In the genomic region with DNA sequence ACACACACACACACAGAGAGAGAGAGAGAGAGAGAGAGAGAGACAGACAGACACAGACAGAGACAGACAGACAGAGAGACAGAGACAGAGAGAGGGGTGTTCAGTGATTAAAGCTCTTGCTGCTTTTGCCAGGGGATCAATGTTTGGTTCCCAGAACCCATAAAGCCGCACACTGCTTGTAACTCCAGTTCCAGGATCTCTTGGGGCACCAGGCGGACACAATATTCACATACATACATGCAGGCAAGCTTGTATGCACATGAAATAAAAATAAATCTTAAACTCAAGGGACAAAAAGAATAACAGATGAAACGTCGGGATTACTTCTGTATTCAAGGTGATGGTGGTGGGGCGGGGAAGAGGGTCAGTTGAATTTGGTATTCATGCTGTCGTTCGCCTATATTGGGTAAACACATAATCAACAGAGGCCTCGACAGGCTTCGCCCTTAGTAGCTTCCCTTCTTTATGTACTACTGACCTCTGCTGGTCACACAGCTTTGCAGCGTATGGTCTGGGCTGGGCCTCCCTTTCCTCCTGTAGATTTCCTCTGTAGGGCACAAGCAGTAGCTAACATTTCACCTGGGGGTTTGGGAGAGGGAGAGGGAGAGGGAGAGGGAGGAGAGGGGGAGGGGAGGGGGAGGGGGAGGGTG, we compare ENCODE assay signal across 9 mouse cellular contexts. TPM values are rescaled to one million over a fixed set of nuclear protein-coding genes. Genes with fewer than 3 reads are reported as not detected.
A peak's percentile ranks its signal among the peaks of the same experiment; 100 is the strongest.
DNase-seq lines count a peak whose midpoint lies in the region; ATAC-seq and TF ChIP-seq lines count a peak whose summit lies in the region.
"Had no signal": no experiment of that assay in that cellular context is flagged by ENCODE, and none has a peak within 500 bp of the region (broad histone marks: within the 10 kb centered on the region; RNA-seq: fewer than 3 reads in every experiment).

No protein-coding gene starts in this region.

- no peak overlapping the region for H3K27ac ChIP-seq in heart, embryonic 13.5 days (replicated peaks)
- H3K27ac ChIP-seq in kidney, postnatal 0 days, result no peak overlapping the region
- H3K27ac ChIP-seq in liver, adult 2 months (replicated peaks; ENCODE audit: insufficient read depth, low read depth, low read length), result no peak overlapping the region
- H3K27ac ChIP-seq in stomach, embryonic 15.5 days, result no peak overlapping the region

- no peaks in the 10 kb centered on the region for H3K9me3 ChIP-seq in heart, embryonic 13.5 days
- H3K9me3 ChIP-seq in kidney, postnatal 0 days (replicated peaks; ENCODE audit: low read length), result no peaks in the 10 kb centered on the region
- no peaks in the 10 kb centered on the region for H3K9me3 ChIP-seq in stomach, embryonic 15.5 days

- peak; percentile 63; the same call in 1 of the 2 replicates for ATAC-seq in erythroid progenitor cell, adult 5-6 weeks (replicated peaks; ENCODE audit: low FRiP score, poor library complexity, severe bottlenecking)
- ATAC-seq in heart, embryonic 13.5 days (ENCODE audit: extremely low read depth, insufficient number of reproducible peaks, low FRiP score, low TSS enrichment), result peak; percentile 82
- ATAC-seq in kidney, postnatal 0 days (replicated peaks; ENCODE audit: low FRiP score, low read depth), result peak; percentile 97
- ATAC-seq in stomach, embryonic 15.5 days (ENCODE audit: insufficient read depth, low FRiP score, low read depth), result peak; percentile 91

- peak overlapping the region; percentile 74 for H3K4me2 ChIP-seq in heart, embryonic 13.5 days
- peak overlapping the region; percentile 66; the same call in 1 of the 2 replicates for H3K4me2 ChIP-seq in kidney, postnatal 0 days (ENCODE audit: low read length)
- no peak overlapping the region; the same call in 1 of the 2 replicates for H3K4me2 ChIP-seq in stomach, embryonic 15.5 days

- TF ChIP-seq CTCF in brain, embryonic 14.5 days (IDR thresholded peaks at IDR 0.05; ENCODE audit: borderline replicate concordance, extremely low read depth, insufficient read depth, insufficient read length), result peak; percentile 87; the same call in 1 of the 2 replicates
- TF ChIP-seq CTCF in kidney, postnatal 0 days (IDR thresholded peaks at IDR 0.05; ENCODE audit: low read depth), result peak; percentile 94
- peak; percentile 81 for TF ChIP-seq CTCF in liver, adult 2 months (IDR thresholded peaks at IDR 0.05; ENCODE audit: low read depth, low read length)

- peak overlapping the region; percentile 78 for H3K9ac ChIP-seq in heart, embryonic 13.5 days
- no peak overlapping the region for H3K9ac ChIP-seq in kidney, postnatal 0 days (ENCODE audit: low read depth, low read length)
- no peak overlapping the region for H3K9ac ChIP-seq in liver, adult 2 months (ENCODE audit: low read depth, low read length)
- no peak overlapping the region for H3K9ac ChIP-seq in stomach, embryonic 15.5 days

- H3K36me3 ChIP-seq in heart, embryonic 13.5 days, result peaks cover 11% of the 10 kb centered on the region
- no peaks in the 10 kb centered on the region for H3K36me3 ChIP-seq in kidney, postnatal 0 days (ENCODE audit: insufficient read depth, low read length)
- no peaks in the 10 kb centered on the region for H3K36me3 ChIP-seq in liver, adult 2 months (ENCODE audit: control insufficient read depth, insufficient read depth, low read length)
- H3K36me3 ChIP-seq in stomach, embryonic 15.5 days, result no peaks in the 10 kb centered on the region

- peaks cover 8% of the 10 kb centered on the region for H3K4me1 ChIP-seq in heart, embryonic 13.5 days
- no peaks in the 10 kb centered on the region for H3K4me1 ChIP-seq in kidney, postnatal 0 days (replicated peaks; ENCODE audit: insufficient read depth, low read length)
- no peaks in the 10 kb centered on the region for H3K4me1 ChIP-seq in liver, adult 2 months (ENCODE audit: control insufficient read depth, insufficient read depth, low read length)
- no peaks in the 10 kb centered on the region for H3K4me1 ChIP-seq in stomach, embryonic 15.5 days

- DNase-seq in CD4-positive, CD25-positive, alpha-beta regulatory T cell, adult 2 months (ENCODE audit: low read depth, low spot score), result peak; percentile 82
- peak; percentile 93 for DNase-seq in brain, embryonic 14.5 days (ENCODE audit: low read depth)
- DNase-seq in kidney, postnatal 0 days (ENCODE audit: low spot score), result peak; percentile 97
- peak; percentile 64 for DNase-seq in liver, adult 2 months (ENCODE audit: extremely low read depth, low read depth, low spot score)
- DNase-seq in naive thymus-derived CD4-positive, alpha-beta T cell, adult 2 months (ENCODE audit: low read depth), result peak; percentile 76

- H3K27me3 ChIP-seq in heart, embryonic 13.5 days (replicated peaks), result no peaks in the 10 kb centered on the region
- H3K27me3 ChIP-seq in kidney, postnatal 0 days (ENCODE audit: insufficient read depth, low read length), result no peaks in the 10 kb centered on the region
- H3K27me3 ChIP-seq in liver, adult 2 months (ENCODE audit: control insufficient read depth, insufficient read depth, low read length), result no peaks in the 10 kb centered on the region
- H3K27me3 ChIP-seq in stomach, embryonic 15.5 days (replicated peaks), result no peaks in the 10 kb centered on the region

- WGBS in heart, embryonic 13.5 days, result 14% methylated on average over 10 of the region's 10 CpGs
- 17% methylated on average over 10 of the region's 10 CpGs for WGBS in kidney, postnatal 0 days
- WGBS in liver, adult 2 months, result 13% methylated on average over 10 of the region's 10 CpGs
- 10% methylated on average over 10 of the region's 10 CpGs for WGBS in stomach, embryonic 15.5 days

- no peak for TF ChIP-seq POLR2A in brain, embryonic 14.5 days (IDR thresholded peaks at IDR 0.05; ENCODE audit: borderline replicate concordance, extremely low read depth, insufficient read depth, insufficient read length, poor library complexity, severe bottlenecking)
- TF ChIP-seq POLR2A in liver, adult 2 months (IDR thresholded peaks at IDR 0.05; ENCODE audit: extremely low read depth, insufficient read depth, low read length), result no peak

- 0 out of 2 replicates have a peak overlapping the region, but pooled peaks have one; percentile 48 for H3K4me3 ChIP-seq in heart, embryonic 13.5 days
- H3K4me3 ChIP-seq in kidney, postnatal 0 days (replicated peaks; ENCODE audit: low read depth, low read length), result no peak overlapping the region
- no peak overlapping the region for H3K4me3 ChIP-seq in liver, adult 2 months (ENCODE audit: insufficient read depth, low read depth, low read length)
- H3K4me3 ChIP-seq in stomach, embryonic 15.5 days (replicated peaks), result no peak overlapping the region

- H3K79me2 ChIP-seq in liver, adult 2 months (ENCODE audit: control insufficient read depth, insufficient read depth, low read length), result no peaks in the 10 kb centered on the region

RNA-seq across cellular contexts. Expression of a gene that starts 6.9 kb away (rescaled TPM):
- polyA plus RNA-seq in brain, embryonic 14.5 days (2012; rRNA removed), result 0.19 TPM in 1 of 2 replicates, not detected in the other
- not detected in 2 replicates for total RNA-seq in erythroid progenitor cell, adult 5-6 weeks (2015; ENCODE audit: low replicate concordance)
- not detected in 2 replicates for total RNA-seq in erythroid progenitor cell, adult 5-6 weeks (2017; ENCODE audit: low replicate concordance)
- polyA plus RNA-seq in heart, embryonic 13.5 days (2015; fragmentation: Nextera tagmentation; extraction: Ambion mirVana), result not detected in 2 replicates
- not detected in 2 replicates for polyA plus RNA-seq in kidney, postnatal 0 days (2015; fragmentation: Nextera tagmentation; extraction: Ambion mirVana)
- total RNA-seq in liver, adult 2 months (2014; rRNA removed), result not detected in 2 replicates
- polyA plus RNA-seq in liver, adult 2 months (2012; rRNA removed), result not detected in 2 replicates
- polyA plus RNA-seq in stomach, embryonic 15.5 days (2015; fragmentation: Nextera tagmentation; extraction: Ambion mirVana), result not detected in 2 replicates
- total RNA-seq: gastrocnemius, postnatal 36 days had no signal

RNA-seq across cellular contexts. Expression of a gene that starts 26.0 kb away (rescaled TPM):
- 0.04 and 0.11 TPM in 2 replicates for polyA plus RNA-seq in brain, embryonic 14.5 days (2012; rRNA removed)
- not detected in 2 replicates for total RNA-seq in erythroid progenitor cell, adult 5-6 weeks (2015; ENCODE audit: low replicate concordance)
- total RNA-seq in erythroid progenitor cell, adult 5-6 weeks (2017; ENCODE audit: low replicate concordance), result not detected in 2 replicates
- not detected in 2 replicates for polyA plus RNA-seq in heart, embryonic 13.5 days (2015; fragmentation: Nextera tagmentation; extraction: Ambion mirVana)
- polyA plus RNA-seq in kidney, postnatal 0 days (2015; fragmentation: Nextera tagmentation; extraction: Ambion mirVana), result 0.17 TPM in 1 of 2 replicates, not detected in the other
- 0.07 TPM in 1 of 2 replicates, not detected in the other for total RNA-seq in liver, adult 2 months (2014; rRNA removed)
- not detected in 2 replicates for polyA plus RNA-seq in liver, adult 2 months (2012; rRNA removed)
- 0.06 TPM in 1 of 2 replicates, not detected in the other for polyA plus RNA-seq in stomach, embryonic 15.5 days (2015; fragmentation: Nextera tagmentation; extraction: Ambion mirVana)
